In genomic region chr17:31499725-31500124, GRCm38 (mm10) we compare ENCODE assay signal across 11 mouse cellular contexts.
"Had no signal": no experiment of that assay in that cellular context is flagged by ENCODE, and none has a peak within 500 bp of the region (broad histone marks: within the 10 kb centered on the region; RNA-seq: fewer than 3 reads in every experiment).

No protein-coding gene starts in this region.

- H3K4me1 ChIP-seq: limb, embryonic 15.5 days had no signal

- H3K27me3 ChIP-seq: kidney, embryonic 15.5 days; limb, embryonic 15.5 days; liver, embryonic 12.5 days; midbrain, embryonic 12.5 days; neural tube, embryonic 13.5 days had no signal

- H3K9ac ChIP-seq: kidney, embryonic 15.5 days; limb, embryonic 15.5 days; liver, embryonic 12.5 days; lung, embryonic 14.5 days; midbrain, embryonic 12.5 days; neural tube, embryonic 13.5 days had no signal

- H3K9me3 ChIP-seq: kidney, embryonic 15.5 days; limb, embryonic 15.5 days; liver, embryonic 12.5 days; midbrain, embryonic 12.5 days; neural tube, embryonic 13.5 days had no signal

- DNase-seq: kidney, adult 2 months; kidney, postnatal 14 days; lung, embryonic 14.5 days; right cerebral cortex, adult 18-20 months; right cerebral cortex, postnatal 25 days; thymus, postnatal 36 days had no signal

- H3K27ac ChIP-seq: kidney, embryonic 15.5 days; limb, embryonic 15.5 days; liver, embryonic 12.5 days; midbrain, embryonic 12.5 days; neural tube, embryonic 13.5 days had no signal

- H3K4me2 ChIP-seq: kidney, embryonic 15.5 days; limb, embryonic 15.5 days; liver, embryonic 12.5 days; lung, embryonic 14.5 days; midbrain, embryonic 12.5 days; neural tube, embryonic 13.5 days had no signal

- ATAC-seq: liver, embryonic 12.5 days had no signal

- H3K4me3 ChIP-seq: kidney, embryonic 15.5 days; limb, embryonic 15.5 days; liver, embryonic 12.5 days; midbrain, embryonic 12.5 days; neural tube, embryonic 13.5 days had no signal
